Mouse (Mus musculus) hindbrain, postnatal 0 days (tissue): ENCODE data around the gene Prickle1. TPM values are rescaled to one million over a fixed set of nuclear protein-coding genes. Genes with fewer than 3 reads are reported as not detected.

ENCODE experiments used
- ATAC-seq: fragments of 200-750 bp; cut with Nextera tagmentation; 2 replicates; pipeline ENCODE4 v1.8.0; 2017; ENCODE audit warnings: mild to moderate bottlenecking, moderate TSS enrichment, moderate library complexity
- DNase-seq: peaks from one replicate; pipeline ENCODE4 v3.0.0-alpha.2; 2015; ENCODE audit warnings: low spot score
- H3K27ac ChIP-seq: fragments of 300-500 bp; sonication (generic); 2 replicates; pipeline ENCODE4 v1.5.1; 2014; ENCODE audit warnings: mild to moderate bottlenecking
- H3K27me3 ChIP-seq: fragments of 300-500 bp; sonication (generic); 2 replicates; pipeline ENCODE4 v1.6.1; 2014; ENCODE audit warnings: low read length, mixed read lengths; ENCODE audit not compliant: insufficient read depth
- H3K36me3 ChIP-seq: fragments of 300-500 bp; sonication (generic); 2 replicates; pipeline ENCODE4 v1.6.1; 2014; ENCODE audit warnings: low read length, mixed read lengths; ENCODE audit not compliant: insufficient read depth
- H3K4me1 ChIP-seq: fragments of 300-500 bp; sonication (generic); 2 replicates; pipeline ENCODE4 v1.6.1; 2014; ENCODE audit warnings: antibody characterized with exemption, low read length, mixed read lengths; ENCODE audit not compliant: insufficient read depth
- H3K4me2 ChIP-seq: fragments of 300-500 bp; sonication (generic); 2 replicates; pipeline ENCODE4 v1.6.1; 2014; ENCODE audit warnings: low read depth, mild to moderate bottlenecking, low read length, moderate library complexity, mixed read lengths
- H3K4me3 ChIP-seq: fragments of 300-500 bp; sonication (generic); 2 replicates; pipeline ENCODE4 v1.5.1; 2014; ENCODE audit warnings: low read length
- H3K9ac ChIP-seq: fragments of 300-500 bp; sonication (generic); replicated peaks from 2 replicates; pipeline ENCODE4 v1.6.1; 2014; ENCODE audit warnings: mild to moderate bottlenecking, low read length, moderate library complexity, mixed read lengths
- H3K9me3 ChIP-seq: fragments of 300-500 bp; sonication (generic); 2 replicates; pipeline ENCODE4 v1.6.1; 2016; ENCODE audit warnings: low read length, mixed read lengths
- CTCF ChIP-seq: IDR thresholded peaks from 2 replicates; pipeline ENCODE4 v1.5.1; 2016; ENCODE audit warnings: antibody characterized with exemption, control low read depth, low read depth
- WGBS: fragments of 180-500 bp; shearing (Covaris S2); extraction: QIAGEN DNeasy Blood & Tissue Kit; methylation state at CpG from one replicate; pipeline ENCODE4 v1.1.7; 2014; 5-methylcytosine and 5-hydroxymethylcytosine counted together
- polyA plus RNA-seq: library from polyadenylated mRNA; unstranded; fragments of >200 nt; fragmentation: Nextera tagmentation; extraction: Ambion mirVana; gene quantifications from 2 replicates; pipeline ENCODE4 v1.2.1, GENCODE M21; 2015
- total RNA-seq: library from RNA; depleted of rRNA; stranded (reverse); fragments of >200 nt; gene quantifications from 2 replicates; pipeline ENCODE4 v1.2.3, GENCODE M21; 2014

Gene Prickle1
- total and polyA plus RNA-seq, 2 experiments from 2014 or later = 14.5 to 16.2 TPM

- H3K4me1 ChIP-seq = no peaks in the 10 kb centered on the region
- H3K9me3 ChIP-seq = no peaks in the 10 kb centered on the region
- no peaks in the 10 kb centered on the region for H3K27me3 ChIP-seq
- no peaks in the 10 kb centered on the region for H3K36me3 ChIP-seq
- no peak for TF ChIP-seq CTCF
- H3K9ac ChIP-seq = no peak overlapping the region
- no peak overlapping the region for H3K27ac ChIP-seq
- WGBS = 89% methylated on average over 16 of the region's 16 CpGs
- no peak for ATAC-seq
- H3K4me3 ChIP-seq = no peak overlapping the region
- DNase-seq = no peak
- H3K4me2 ChIP-seq = no peak overlapping the region
These were observed 16.0 kb upstream of the Prickle1 start for GRCm38 (mm10) chr15:93611536-93612300.

GRCm38 (mm10) chr15:93610721-93611201 is 15.1 kb upstream of the Prickle1 start:
- WGBS = 70% methylated on average over 19 of the region's 19 CpGs
- DNase-seq (no peak), ATAC-seq (no peak)
- no peak overlapping the region for H3K4me3 ChIP-seq
- H3K9ac ChIP-seq = no peak overlapping the region
- H3K27ac ChIP-seq = no peak overlapping the region
- H3K36me3 ChIP-seq = no peaks in the 10 kb centered on the region
- no peak for TF ChIP-seq CTCF
- no peak overlapping the region for H3K4me2 ChIP-seq
- no peaks in the 10 kb centered on the region for H3K9me3 ChIP-seq
- no peaks in the 10 kb centered on the region for H3K27me3 ChIP-seq
- H3K4me1 ChIP-seq = no peaks in the 10 kb centered on the region

- no peak for ATAC-seq
- Histone ChIP-seq H3K4me2 (no peak overlapping the region), H3K4me3 (no peak overlapping the region), H3K4me1 (no peaks in the 10 kb centered on the region), H3K27ac (no peak overlapping the region), H3K27me3 (no peaks in the 10 kb centered on the region), H3K9me3 (no peaks in the 10 kb centered on the region), H3K9ac (no peak overlapping the region), H3K36me3 (no peaks in the 10 kb centered on the region)
- no peak for DNase-seq
- TF ChIP-seq CTCF = no peak
- 89% methylated on average over 18 of the region's 18 CpGs for WGBS
These were observed 14.6 kb upstream of the Prickle1 start for GRCm38 (mm10) chr15:93610288-93610687.

GRCm38 (mm10) chr15:93602850-93603249 is 7.2 kb upstream of the Prickle1 start:
- ATAC-seq (no peak), DNase-seq (no peak)
- TF ChIP-seq CTCF = no peak
- H3K9me3 ChIP-seq = no peaks in the 10 kb centered on the region
- H3K9ac ChIP-seq = no peak overlapping the region
- H3K36me3 ChIP-seq = no peaks in the 10 kb centered on the region
- no peak overlapping the region for H3K4me2 ChIP-seq
- WGBS = 94% methylated on average over 6 of the region's 6 CpGs
- H3K27me3 ChIP-seq = no peaks in the 10 kb centered on the region
- no peaks in the 10 kb centered on the region for H3K4me1 ChIP-seq
- no peak overlapping the region for H3K27ac ChIP-seq
- no peak overlapping the region for H3K4me3 ChIP-seq

- ATAC-seq (no peak), DNase-seq (no peak)
- 0 out of 2 replicates have a peak, but pooled peaks cover 3% of the 10 kb centered on the region for H3K4me1 ChIP-seq
- TF ChIP-seq CTCF = no peak
- 92% methylated on average over 13 of the region's 13 CpGs for WGBS
- H3K4me3 ChIP-seq = no peak overlapping the region
- no peak overlapping the region for H3K4me2 ChIP-seq
- no peaks in the 10 kb centered on the region for H3K9me3 ChIP-seq
- no peaks in the 10 kb centered on the region for H3K27me3 ChIP-seq
- H3K9ac ChIP-seq = no peak overlapping the region
- no peaks in the 10 kb centered on the region for H3K36me3 ChIP-seq
- H3K27ac ChIP-seq = no peak overlapping the region
These were observed 5.8 kb upstream of the Prickle1 start for GRCm38 (mm10) chr15:93601461-93602015.

GRCm38 (mm10) chr15:93596991-93597390 is 1.3 kb upstream of the Prickle1 start:
- no peak for ATAC-seq
- DNase-seq = no peak
- H3K9ac ChIP-seq = no peak overlapping the region
- 62% methylated on average over 11 of the region's 11 CpGs for WGBS
- no peak overlapping the region for H3K27ac ChIP-seq
- H3K27me3 ChIP-seq = no peaks in the 10 kb centered on the region
- no peaks in the 10 kb centered on the region for H3K36me3 ChIP-seq
- TF ChIP-seq CTCF = no peak
- no peak overlapping the region for H3K4me3 ChIP-seq
- peak overlapping the region; percentile 85 for H3K4me2 ChIP-seq
- H3K9me3 ChIP-seq = no peaks in the 10 kb centered on the region
- peaks cover 9% of the 10 kb centered on the region; the same call in 1 of the 2 replicates for H3K4me1 ChIP-seq

GRCm38 (mm10) chr15:93596285-93596684 is 594 bp upstream of the Prickle1 start:
- peak overlapping the region; percentile 64 for H3K4me3 ChIP-seq
- WGBS = under 1% methylated on average over 11 of the region's 11 CpGs
- no peak for TF ChIP-seq CTCF
- no peaks in the 10 kb centered on the region for H3K36me3 ChIP-seq
- no peaks in the 10 kb centered on the region for H3K9me3 ChIP-seq
- H3K4me1 ChIP-seq = peaks cover 9% of the 10 kb centered on the region; the same call in 1 of the 2 replicates
- peak; percentile 38; the same call in 1 of the 2 replicates for ATAC-seq
- H3K27ac ChIP-seq = peak overlapping the region; percentile 84; the same call in 1 of the 2 replicates
- no peaks in the 10 kb centered on the region for H3K27me3 ChIP-seq
- DNase-seq = peak; percentile 65
- H3K9ac ChIP-seq = peak overlapping the region; percentile 80
- peak overlapping the region; percentile 85 for H3K4me2 ChIP-seq
